Mouse (Mus musculus): ENCODE measurements at regions not wholly inside any gene's neighbourhood (a gene's known extent, or its start where the extent isn't known, plus 50 kb on each side); places are given as distances from the start of the nearest gene placed in this dataset.

DNA sequence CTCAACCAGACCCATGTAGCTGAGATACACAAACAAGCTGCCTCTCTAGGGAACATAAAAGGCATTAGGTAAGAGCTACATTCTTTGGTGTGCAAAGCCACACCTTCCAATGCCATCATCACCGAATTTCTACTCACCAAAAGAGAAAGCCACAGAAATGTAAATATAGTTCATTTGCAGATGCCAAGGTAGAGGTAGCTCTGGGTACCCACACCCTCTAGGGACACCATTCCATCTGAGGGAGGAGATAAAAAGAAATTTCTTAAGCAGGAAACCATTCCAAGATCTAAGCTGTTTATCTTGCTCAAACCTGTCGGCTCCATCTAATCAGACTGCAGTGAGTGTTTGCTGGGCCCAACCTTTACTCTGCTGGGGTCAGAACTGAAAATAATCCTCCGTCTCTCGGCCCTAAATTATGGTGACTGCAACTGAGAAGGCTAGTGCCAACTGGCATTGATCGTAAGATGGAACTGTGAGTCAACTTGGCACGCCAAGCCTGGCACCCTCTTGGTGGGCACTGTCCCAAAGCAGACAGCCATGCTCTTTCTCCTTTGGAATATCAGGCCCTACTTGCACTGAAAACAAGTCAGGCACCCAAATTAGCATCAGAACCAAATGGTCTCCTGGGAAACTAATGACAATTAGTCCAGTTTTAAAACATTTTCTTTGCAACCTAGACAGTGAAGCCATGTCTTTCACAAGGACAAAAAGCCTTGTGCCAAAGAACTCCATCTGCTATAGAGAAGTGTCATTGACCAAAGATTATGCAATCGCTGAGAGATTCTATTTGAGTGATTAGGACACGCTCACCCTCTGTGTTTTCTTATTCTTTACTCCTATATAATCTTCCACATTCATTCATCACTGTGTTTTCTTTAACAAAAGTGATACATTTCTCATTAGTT, 69.4 kb upstream of the Mbip start:
- Histone ChIP-seq H3K4me3 (ENCODE audit: control insufficient read depth in 1 of 2, insufficient read depth in 1 of 2, low read depth in 1 of 2, low read length in 2 of 2) (no peak overlapping the region), H3K27ac (replicated peaks in 1 of 2; ENCODE audit: control insufficient read depth in 1 of 2, insufficient read depth in 1 of 2, low read depth in 2 of 2, low read length in 2 of 2) (no peak overlapping the region), H3K9me3 (ENCODE audit: control insufficient read depth, low read length) (no peaks in the 10 kb centered on the region), H3K36me3 (ENCODE audit: control insufficient read depth, insufficient read depth, low read length) (no peaks in the 10 kb centered on the region), H3K27me3 (ENCODE audit: control insufficient read depth, insufficient read depth, low read length) (no peaks in the 10 kb centered on the region), H3K9ac (ENCODE audit: low read length) (no peak overlapping the region), H3K4me2 (ENCODE audit: low read length) (no peak overlapping the region), H3K4me1 (ENCODE audit: control insufficient read depth in 2 of 2, insufficient read depth in 2 of 2, low read length in 2 of 2) (no peaks in the 10 kb centered on the region)
- WGBS: 72% methylated on average over 8 of the region's 8 CpGs
- ATAC-seq (ENCODE audit: insufficient number of reproducible peaks, insufficient read depth, low FRiP score, low read depth): no peak

DNA sequence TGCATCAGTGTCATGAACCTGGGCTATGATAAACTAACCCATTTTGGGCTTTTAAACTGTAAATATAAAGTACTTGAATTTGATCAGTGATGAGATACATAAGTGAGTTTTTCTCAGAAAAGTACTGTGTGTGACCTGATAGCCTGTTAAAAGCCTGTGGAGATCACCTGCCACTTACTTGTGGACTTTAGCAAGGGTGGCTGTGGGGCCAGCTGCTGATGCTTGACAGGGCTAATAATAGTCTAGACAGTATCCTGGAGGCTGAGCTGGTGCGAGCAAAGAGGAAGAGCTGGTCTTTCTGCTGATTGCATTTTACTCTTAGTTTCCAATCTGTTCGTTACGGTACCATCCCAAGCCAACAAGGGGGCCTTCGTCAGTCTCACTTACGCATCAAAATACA, 60.0 kb upstream of the Mbip start:
- no peak for ATAC-seq (ENCODE audit: insufficient number of reproducible peaks, insufficient read depth, low FRiP score, low read depth)

DNA sequence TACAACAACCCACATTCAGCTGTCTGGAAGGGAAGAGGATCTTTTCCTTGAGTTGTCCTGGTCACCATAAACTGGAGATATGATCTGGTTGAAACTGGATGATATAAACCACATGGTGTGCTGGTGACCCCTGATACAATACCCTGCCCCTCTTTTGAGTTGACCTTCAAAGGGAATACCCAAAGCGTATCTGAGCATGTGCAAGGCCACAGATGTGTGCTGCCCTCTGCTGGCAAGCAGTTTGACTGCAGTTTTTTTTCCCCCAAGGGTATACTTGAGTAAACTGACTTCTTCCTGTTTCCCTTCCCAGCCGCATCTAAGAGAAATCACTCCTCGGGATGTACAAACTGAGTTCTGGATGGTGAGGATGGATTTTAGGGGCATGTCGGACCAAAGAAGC, 59.1 kb upstream of the Mbip start:
- no peak overlapping the region for H3K4me3 ChIP-seq (ENCODE audit: control insufficient read depth in 1 of 2, insufficient read depth in 1 of 2, low read depth in 1 of 2, low read length in 2 of 2)
- H3K4me2 ChIP-seq (ENCODE audit: low read length): no peak overlapping the region
- 41% methylated on average over 4 of the region's 4 CpGs for WGBS
- no peak overlapping the region for H3K9ac ChIP-seq (ENCODE audit: low read length)
- H3K27ac ChIP-seq (replicated peaks in 1 of 2; ENCODE audit: control insufficient read depth in 1 of 2, insufficient read depth in 1 of 2, low read depth in 2 of 2, low read length in 2 of 2): no peak overlapping the region
- no peaks in the 10 kb centered on the region for H3K4me1 ChIP-seq (ENCODE audit: control insufficient read depth in 2 of 2, insufficient read depth in 2 of 2, low read length in 2 of 2)
- H3K27me3 ChIP-seq (ENCODE audit: control insufficient read depth, insufficient read depth, low read length): no peaks in the 10 kb centered on the region
- H3K9me3 ChIP-seq (ENCODE audit: control insufficient read depth, low read length): no peaks in the 10 kb centered on the region
- no peaks in the 10 kb centered on the region for H3K36me3 ChIP-seq (ENCODE audit: control insufficient read depth, insufficient read depth, low read length)
- ATAC-seq (ENCODE audit: insufficient number of reproducible peaks, insufficient read depth, low FRiP score, low read depth): no peak

More for the DNA sequence above, 60.0 kb upstream of the Mbip start:
- H3K9ac ChIP-seq (ENCODE audit: low read length): no peak overlapping the region
- no peaks in the 10 kb centered on the region for H3K4me1 ChIP-seq (ENCODE audit: control insufficient read depth in 2 of 2, insufficient read depth in 2 of 2, low read length in 2 of 2)
- H3K4me2 ChIP-seq (ENCODE audit: low read length): no peak overlapping the region; the same call in 1 of the 2 replicates
- no peaks in the 10 kb centered on the region for H3K9me3 ChIP-seq (ENCODE audit: control insufficient read depth, low read length)
- no peaks in the 10 kb centered on the region for H3K36me3 ChIP-seq (ENCODE audit: control insufficient read depth, insufficient read depth, low read length)
- no peak overlapping the region for H3K4me3 ChIP-seq (ENCODE audit: control insufficient read depth in 1 of 2, insufficient read depth in 1 of 2, low read depth in 1 of 2, low read length in 2 of 2)
- no peaks in the 10 kb centered on the region for H3K27me3 ChIP-seq (ENCODE audit: control insufficient read depth, insufficient read depth, low read length)
- H3K27ac ChIP-seq (replicated peaks in 1 of 2; ENCODE audit: control insufficient read depth in 1 of 2, insufficient read depth in 1 of 2, low read depth in 2 of 2, low read length in 2 of 2): no peak overlapping the region
- 58% methylated on average over 5 of the region's 5 CpGs for WGBS

DNA sequence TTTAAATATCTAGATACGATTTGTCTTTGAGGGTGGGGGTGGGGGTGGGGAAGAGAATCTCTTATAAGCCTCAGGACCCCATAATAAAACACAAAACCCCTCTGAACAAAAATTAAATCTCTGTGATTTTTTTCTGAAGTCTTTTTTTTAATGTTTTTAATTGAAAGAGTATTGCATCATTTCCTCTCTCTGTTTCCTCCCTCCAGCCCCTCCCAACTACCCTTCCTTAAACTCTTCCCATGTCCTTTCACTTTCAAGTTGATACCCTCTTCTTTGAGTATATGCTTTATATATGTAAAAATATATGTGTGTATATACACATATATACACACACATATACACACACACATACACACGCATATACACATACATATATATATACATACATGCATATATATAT, 58.6 kb upstream of the Mbip start:
- H3K9ac ChIP-seq (ENCODE audit: low read length): no peak overlapping the region
- ATAC-seq (ENCODE audit: insufficient number of reproducible peaks, insufficient read depth, low FRiP score, low read depth): no peak
- H3K4me1 ChIP-seq (ENCODE audit: control insufficient read depth in 2 of 2, insufficient read depth in 2 of 2, low read length in 2 of 2): no peaks in the 10 kb centered on the region
- H3K4me2 ChIP-seq (ENCODE audit: low read length): no peak overlapping the region
- no peaks in the 10 kb centered on the region for H3K27me3 ChIP-seq (ENCODE audit: control insufficient read depth, insufficient read depth, low read length)
- no peak overlapping the region for H3K27ac ChIP-seq (replicated peaks in 1 of 2; ENCODE audit: control insufficient read depth in 1 of 2, insufficient read depth in 1 of 2, low read depth in 2 of 2, low read length in 2 of 2)
- no peaks in the 10 kb centered on the region for H3K36me3 ChIP-seq (ENCODE audit: control insufficient read depth, insufficient read depth, low read length)
- no peak overlapping the region for H3K4me3 ChIP-seq (ENCODE audit: control insufficient read depth in 1 of 2, insufficient read depth in 1 of 2, low read depth in 1 of 2, low read length in 2 of 2)
- no peaks in the 10 kb centered on the region for H3K9me3 ChIP-seq (ENCODE audit: control insufficient read depth, low read length)
- 74% methylated on average over 2 of the region's 2 CpGs for WGBS

DNA sequence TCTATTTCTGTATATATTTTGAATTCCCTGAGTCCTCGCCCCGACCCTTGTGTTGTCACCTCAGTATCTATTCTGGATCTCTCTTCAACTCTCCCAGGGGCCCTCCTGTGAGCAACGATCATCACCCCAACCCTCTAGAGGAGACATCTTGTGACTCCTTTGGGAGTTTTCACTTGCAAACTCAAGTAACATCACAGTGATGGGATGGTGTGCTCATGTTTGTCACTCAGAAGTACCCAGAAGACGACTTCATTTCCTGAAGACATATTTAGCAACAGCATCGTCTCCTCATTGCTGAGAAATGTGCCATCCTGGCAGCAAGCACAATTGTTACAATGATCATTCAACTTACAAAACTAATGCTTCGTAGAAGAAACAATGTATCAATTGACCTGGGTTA, 57.9 kb upstream of the Mbip start:
- ATAC-seq (ENCODE audit: insufficient number of reproducible peaks, insufficient read depth, low FRiP score, low read depth): no peak
- Histone ChIP-seq H3K36me3 (ENCODE audit: control insufficient read depth, insufficient read depth, low read length) (no peaks in the 10 kb centered on the region), H3K27ac (replicated peaks in 1 of 2; ENCODE audit: control insufficient read depth in 1 of 2, insufficient read depth in 1 of 2, low read depth in 2 of 2, low read length in 2 of 2) (no peak overlapping the region), H3K4me1 (ENCODE audit: control insufficient read depth in 2 of 2, insufficient read depth in 2 of 2, low read length in 2 of 2) (no peaks in the 10 kb centered on the region), H3K4me2 (ENCODE audit: low read length) (no peak overlapping the region), H3K4me3 (ENCODE audit: control insufficient read depth in 1 of 2, insufficient read depth in 1 of 2, low read depth in 1 of 2, low read length in 2 of 2) (no peak overlapping the region), H3K27me3 (ENCODE audit: control insufficient read depth, insufficient read depth, low read length) (no peaks in the 10 kb centered on the region), H3K9ac (ENCODE audit: low read length) (no peak overlapping the region), H3K9me3 (ENCODE audit: control insufficient read depth, low read length) (no peaks in the 10 kb centered on the region)
- WGBS: 55% methylated on average over 6 of the region's 6 CpGs

DNA sequence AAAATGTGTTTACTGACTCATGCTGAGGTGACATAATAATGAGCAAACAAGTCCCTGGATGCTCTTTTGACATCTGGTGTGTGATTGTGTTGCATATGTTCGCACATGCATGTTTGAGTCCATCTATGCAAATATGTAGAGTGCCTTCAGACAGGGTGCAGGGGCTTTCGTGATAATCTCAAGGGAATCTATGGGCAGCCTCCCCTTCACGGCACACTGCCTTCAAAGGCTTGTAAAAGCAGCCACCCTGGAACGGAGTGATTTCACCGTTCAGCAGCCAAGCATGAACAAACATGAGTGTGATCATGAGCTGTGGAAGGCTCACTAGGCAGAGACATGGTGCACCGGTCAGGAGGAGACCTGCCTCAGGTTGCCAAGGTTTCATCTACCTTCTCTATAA, 57.1 kb upstream of the Mbip start:
- Histone ChIP-seq H3K4me2 (ENCODE audit: low read length) (no peak overlapping the region), H3K9me3 (ENCODE audit: control insufficient read depth, low read length) (no peaks in the 10 kb centered on the region), H3K4me3 (ENCODE audit: control insufficient read depth in 1 of 2, insufficient read depth in 1 of 2, low read depth in 1 of 2, low read length in 2 of 2) (no peak overlapping the region), H3K27me3 (ENCODE audit: control insufficient read depth, insufficient read depth, low read length) (no peaks in the 10 kb centered on the region), H3K27ac (replicated peaks in 1 of 2; ENCODE audit: control insufficient read depth in 1 of 2, insufficient read depth in 1 of 2, low read depth in 2 of 2, low read length in 2 of 2) (no peak overlapping the region), H3K9ac (ENCODE audit: low read length) (no peak overlapping the region), H3K4me1 (ENCODE audit: control insufficient read depth in 2 of 2, insufficient read depth in 2 of 2, low read length in 2 of 2) (no peaks in the 10 kb centered on the region), H3K36me3 (ENCODE audit: control insufficient read depth, insufficient read depth, low read length) (no peaks in the 10 kb centered on the region)
- WGBS: 78% methylated on average over 6 of the region's 6 CpGs
- no peak for ATAC-seq (ENCODE audit: insufficient number of reproducible peaks, insufficient read depth, low FRiP score, low read depth)

DNA sequence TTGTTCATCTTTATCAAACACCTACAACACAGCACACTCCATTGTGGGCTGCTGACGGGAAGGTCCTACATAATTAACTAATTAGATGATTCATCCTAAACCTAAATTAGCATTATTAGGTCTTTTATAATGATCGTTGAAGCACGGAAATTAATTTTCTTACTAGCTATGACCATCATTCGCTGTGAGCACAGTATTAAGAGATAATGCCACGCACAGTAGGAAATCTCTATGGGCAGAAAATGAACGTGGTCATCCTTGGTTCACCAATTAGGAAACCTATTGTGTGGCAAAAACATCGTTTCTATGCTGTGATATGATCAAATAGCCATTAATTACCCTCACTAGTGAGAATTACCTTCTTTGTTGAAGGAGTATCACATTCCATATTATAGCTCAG, 56.4 kb upstream of the Mbip start:
- H3K27me3 ChIP-seq (ENCODE audit: control insufficient read depth, insufficient read depth, low read length): no peaks in the 10 kb centered on the region
- no peaks in the 10 kb centered on the region for H3K9me3 ChIP-seq (ENCODE audit: control insufficient read depth, low read length)
- no peak overlapping the region for H3K4me3 ChIP-seq (ENCODE audit: control insufficient read depth in 1 of 2, insufficient read depth in 1 of 2, low read depth in 1 of 2, low read length in 2 of 2)
- H3K27ac ChIP-seq (replicated peaks in 1 of 2; ENCODE audit: control insufficient read depth in 1 of 2, insufficient read depth in 1 of 2, low read depth in 2 of 2, low read length in 2 of 2): no peak overlapping the region
- no peak overlapping the region for H3K9ac ChIP-seq (ENCODE audit: low read length)
- H3K4me2 ChIP-seq (ENCODE audit: low read length): no peak overlapping the region
- 79% methylated on average over 7 of the region's 7 CpGs for WGBS
- no peaks in the 10 kb centered on the region for H3K36me3 ChIP-seq (ENCODE audit: control insufficient read depth, insufficient read depth, low read length)
- no peaks in the 10 kb centered on the region for H3K4me1 ChIP-seq (ENCODE audit: control insufficient read depth in 2 of 2, insufficient read depth in 2 of 2, low read length in 2 of 2)
- ATAC-seq (ENCODE audit: insufficient number of reproducible peaks, insufficient read depth, low FRiP score, low read depth): no peak
